Comparison of ENCODE assay signal across 9 mouse cellular contexts in genomic region chr9:48466804-48467203, GRCm38 (mm10). TPM values are rescaled to one million over a fixed set of nuclear protein-coding genes. Genes with fewer than 3 reads are reported as not detected.
A peak's percentile ranks its signal among the peaks of the same experiment; 100 is the strongest.
DNase-seq lines count a peak whose midpoint lies in the region; ATAC-seq lines count a peak whose summit lies in the region.
"Had no signal": no experiment of that assay in that cellular context is flagged by ENCODE, and none has a peak within 500 bp of the region (broad histone marks: within the 10 kb centered on the region; RNA-seq: fewer than 3 reads in every experiment).

No protein-coding gene starts in this region.

- intact Hi-C loops in gastrocnemius, postnatal 36 days (cut with DNase I) = loop anchor here (5.0 to 10.0 kb wide), 3 partner anchors 95 to 202 kb away; no protein-coding TSS in a partner anchor

- no peak for ATAC-seq in intestine, embryonic 14.5 days (replicated peaks; ENCODE audit: low FRiP score, low TSS enrichment, low read depth)
- ATAC-seq in intestine, embryonic 15.5 days = no peak
- no peak for ATAC-seq in limb, embryonic 11.5 days (ENCODE audit: insufficient number of reproducible peaks, low FRiP score, low TSS enrichment, low read depth)

- H3K4me1 ChIP-seq in intestine, embryonic 14.5 days (replicated peaks; ENCODE audit: control insufficient read depth, insufficient read depth, low read length) = no peaks in the 10 kb centered on the region
- H3K4me1 ChIP-seq in intestine, embryonic 15.5 days (replicated peaks) = no peaks in the 10 kb centered on the region
- H3K4me1 ChIP-seq in limb, embryonic 11.5 days (ENCODE audit: control insufficient read depth, insufficient read depth, low read length) = no peaks in the 10 kb centered on the region
- H3K4me1 ChIP-seq: limb, embryonic 15.5 days had no signal

- no peak overlapping the region for H3K4me2 ChIP-seq in intestine, embryonic 14.5 days (ENCODE audit: low read length)
- no peak overlapping the region for H3K4me2 ChIP-seq in intestine, embryonic 15.5 days (replicated peaks)
- H3K4me2 ChIP-seq in limb, embryonic 11.5 days (ENCODE audit: low read depth, severe bottlenecking) = no peak overlapping the region
- H3K4me2 ChIP-seq: limb, embryonic 15.5 days had no signal

- no peak overlapping the region for H3K4me3 ChIP-seq in intestine, embryonic 14.5 days (ENCODE audit: low read depth, low read length)
- H3K4me3 ChIP-seq in intestine, embryonic 15.5 days (replicated peaks) = no peak overlapping the region
- H3K4me3 ChIP-seq in limb, embryonic 11.5 days (ENCODE audit: low read depth, low read length) = no peak overlapping the region
- H3K4me3 ChIP-seq: limb, embryonic 15.5 days had no signal

- 69% methylated on average over 3 of the region's 3 CpGs for WGBS in intestine, embryonic 14.5 days
- WGBS in intestine, embryonic 15.5 days = 73% methylated on average over 3 of the region's 3 CpGs
- 75% methylated on average over 3 of the region's 3 CpGs for WGBS in limb, embryonic 11.5 days

- no peaks in the 10 kb centered on the region for H3K9me3 ChIP-seq in intestine, embryonic 14.5 days (ENCODE audit: control insufficient read depth, low read length)
- no peaks in the 10 kb centered on the region for H3K9me3 ChIP-seq in intestine, embryonic 15.5 days
- no peaks in the 10 kb centered on the region; the same call in 1 of the 2 replicates for H3K9me3 ChIP-seq in limb, embryonic 11.5 days (ENCODE audit: control insufficient read depth, low read length)
- H3K9me3 ChIP-seq: limb, embryonic 15.5 days had no signal

- H3K36me3 ChIP-seq in intestine, embryonic 14.5 days (ENCODE audit: control insufficient read depth, insufficient read depth, low read length) = peaks cover 27% of the 10 kb centered on the region
- 0 out of 2 replicates have a peak, but pooled peaks cover 5% of the 10 kb centered on the region for H3K36me3 ChIP-seq in intestine, embryonic 15.5 days
- no peaks in the 10 kb centered on the region for H3K36me3 ChIP-seq in limb, embryonic 11.5 days (ENCODE audit: control insufficient read depth, insufficient read depth, low read length)

- H3K27ac ChIP-seq in intestine, embryonic 14.5 days (ENCODE audit: low read depth) = no peak overlapping the region
- H3K27ac ChIP-seq in intestine, embryonic 15.5 days = no peak overlapping the region
- no peak overlapping the region for H3K27ac ChIP-seq in limb, embryonic 11.5 days (replicated peaks; ENCODE audit: low read depth, low read length)
- H3K27ac ChIP-seq: limb, embryonic 15.5 days had no signal

- H3K9ac ChIP-seq in intestine, embryonic 14.5 days (ENCODE audit: low read length) = no peak overlapping the region
- H3K9ac ChIP-seq in intestine, embryonic 15.5 days = no peak overlapping the region
- no peak overlapping the region for H3K9ac ChIP-seq in limb, embryonic 11.5 days (ENCODE audit: low read length)
- H3K9ac ChIP-seq: limb, embryonic 15.5 days had no signal

- DNase-seq in intestine, embryonic 14.5 days (ENCODE audit: low spot score) = peak; percentile 83
- DNase-seq in ES-CJ7 (ENCODE audit: low read depth, low spot score) = peak; percentile 73
- peak; percentile 53 for DNase-seq in brain, adult 2 months (ENCODE audit: low read depth, low spot score)
- DNase-seq in gastrocnemius, postnatal 36 days = peak; percentile 42 to 68
- peak; percentile 81 for DNase-seq in limb, embryonic 11.5 days (ENCODE audit: low spot score)
- DNase-seq in ovary, postnatal 36 days (ENCODE audit: low spot score) = peak; percentile 30
- peak; percentile 35 for DNase-seq in urinary bladder, adult 2 months (ENCODE audit: low spot score)

- no peaks in the 10 kb centered on the region for H3K27me3 ChIP-seq in intestine, embryonic 14.5 days (replicated peaks; ENCODE audit: control insufficient read depth, insufficient read depth, low read length)
- no peaks in the 10 kb centered on the region for H3K27me3 ChIP-seq in intestine, embryonic 15.5 days (replicated peaks)
- H3K27me3 ChIP-seq in limb, embryonic 11.5 days (ENCODE audit: control insufficient read depth, insufficient read depth, low read length) = no peaks in the 10 kb centered on the region
- H3K27me3 ChIP-seq: limb, embryonic 15.5 days had no signal

RNA-seq across cellular contexts. Expression of gene Rexo2, which starts 13.6 kb away (rescaled TPM):
- polyA plus RNA-seq in intestine, embryonic 14.5 days (2014; fragmentation: Nextera tagmentation; extraction: Ambion mirVana) = 85.7 and 90.9 TPM in 2 replicates
- 109 and 119 TPM in 2 replicates for polyA plus RNA-seq in intestine, embryonic 15.5 days (2015; fragmentation: Nextera tagmentation; extraction: Ambion mirVana)
- 10 to 100 TPM; 54.8 to 63.7 TPM for total RNA-seq in gastrocnemius, postnatal 36 days (2021)
- polyA plus RNA-seq in limb, embryonic 11.5 days (2014; fragmentation: Nextera tagmentation; extraction: Ambion mirVana) = 75.8 and 76.5 TPM in 2 replicates
- polyA plus RNA-seq in urinary bladder, adult 2 months (2012; rRNA removed) = 412 and 443 TPM in 2 replicates

RNA-seq across cellular contexts. Expression of gene Rbm7, which starts 28.3 kb away (rescaled TPM):
- 109 and 121 TPM in 2 replicates for polyA plus RNA-seq in intestine, embryonic 14.5 days (2014; fragmentation: Nextera tagmentation; extraction: Ambion mirVana)
- 105 and 121 TPM in 2 replicates for polyA plus RNA-seq in intestine, embryonic 15.5 days (2015; fragmentation: Nextera tagmentation; extraction: Ambion mirVana)
- 10 to 100 TPM; 12.6 to 12.7 TPM for total RNA-seq in gastrocnemius, postnatal 36 days (2021)
- 124 and 126 TPM in 2 replicates for polyA plus RNA-seq in limb, embryonic 11.5 days (2014; fragmentation: Nextera tagmentation; extraction: Ambion mirVana)
- polyA plus RNA-seq in urinary bladder, adult 2 months (2012; rRNA removed) = 53.6 and 58.4 TPM in 2 replicates

RNA-seq across cellular contexts. Expression of gene Gm5617, which starts 28.4 kb away (rescaled TPM):
- polyA plus RNA-seq in intestine, embryonic 14.5 days (2014; fragmentation: Nextera tagmentation; extraction: Ambion mirVana) = 32.1 and 32.6 TPM in 2 replicates
- 27.8 and 30.2 TPM in 2 replicates for polyA plus RNA-seq in intestine, embryonic 15.5 days (2015; fragmentation: Nextera tagmentation; extraction: Ambion mirVana)
- total RNA-seq in gastrocnemius, postnatal 36 days (2021) = 10 to 100 TPM in 1 of 2 experiments, 1 to 10 TPM in 1; 9.2 to 10.1 TPM
- polyA plus RNA-seq in limb, embryonic 11.5 days (2014; fragmentation: Nextera tagmentation; extraction: Ambion mirVana) = 31.8 and 32.1 TPM in 2 replicates
- polyA plus RNA-seq in urinary bladder, adult 2 months (2012; rRNA removed) = 26.3 and 29.8 TPM in 2 replicates

Comparison
In these comparisons a context has a peak if more than half of its experiments do, and no peak if none do; other contexts are left out.
1. DNase-seq: peak in every context shown above with its lines; median percentile 83 in intestine, embryonic 14.5 days; 81 in limb, embryonic 11.5 days; 73 in ES-CJ7; 55 in gastrocnemius, postnatal 36 days; 53 in brain, adult 2 months; 35 in urinary bladder, adult 2 months; 30 in ovary, postnatal 36 days.